Mouse (Mus musculus) heart, embryonic 14.5 days (tissue): ENCODE results near the gene Plcg1. TPM values are rescaled to one million over a fixed set of nuclear protein-coding genes. Genes with fewer than 3 reads are reported as not detected.

Experiments
- ATAC-seq: fragments of 200-750 bp; cut with Nextera tagmentation; 2 replicates; pipeline ENCODE4 v1.8.0; 2017; ENCODE audit warnings: low read depth, moderate TSS enrichment; ENCODE audit not compliant: insufficient number of reproducible peaks, insufficient read depth, low FRiP score
- H3K27ac ChIP-seq, 2 experiments: fragments of 200-500 bp in 1 of 2; fragments of 300-500 bp in 1 of 2; sonication (generic) in 1 of 2; replicated peaks in 1 of 2; 2 replicates each; pipeline ENCODE4 v1.5.1; 2012 to 2014; ENCODE audit warnings: low read depth in 2 of 2, low read length in 2 of 2, control low read depth in 1 of 2, mild to moderate bottlenecking in 1 of 2, mixed read lengths in 1 of 2; ENCODE audit not compliant: control insufficient read depth in 1 of 2, insufficient read depth in 1 of 2
- H3K27me3 ChIP-seq: fragments of 300-500 bp; sonication (generic); 2 replicates; pipeline ENCODE4 v1.6.1; 2014; ENCODE audit warnings: mild to moderate bottlenecking, low read length, control low read depth; ENCODE audit not compliant: control insufficient read depth, insufficient read depth
- H3K36me3 ChIP-seq: fragments of 300-500 bp; sonication (generic); 2 replicates; pipeline ENCODE4 v1.6.1; 2014; ENCODE audit warnings: mild to moderate bottlenecking, control low read depth, low read length, mixed read lengths; ENCODE audit not compliant: control insufficient read depth, insufficient read depth
- H3K4me1 ChIP-seq, 2 experiments: fragments of 200-500 bp in 1 of 2; fragments of 300-500 bp in 1 of 2; sonication (generic) in 1 of 2; 2 replicates each; pipeline ENCODE4 v1.6.1; 2012 to 2014; ENCODE audit warnings: low read length in 2 of 2, control low read depth in 1 of 2, mixed read lengths in 1 of 2; ENCODE audit not compliant: control insufficient read depth in 2 of 2, insufficient read depth in 2 of 2
- H3K4me2 ChIP-seq: fragments of 300-500 bp; sonication (generic); 2 replicates; pipeline ENCODE4 v1.6.1; 2014; ENCODE audit warnings: mild to moderate bottlenecking, low read length
- H3K4me3 ChIP-seq, 2 experiments: fragments of 200-500 bp in 1 of 2; fragments of 300-500 bp in 1 of 2; sonication (generic) in 1 of 2; 2 replicates each; pipeline ENCODE4 v1.5.1; 2012 to 2014; ENCODE audit warnings: low read length in 2 of 2, mild to moderate bottlenecking in 2 of 2, control low read depth in 1 of 2, low read depth in 1 of 2, moderate library complexity in 1 of 2; ENCODE audit not compliant: control insufficient read depth in 1 of 2, insufficient read depth in 1 of 2
- H3K9ac ChIP-seq: fragments of 300-500 bp; sonication (generic); 2 replicates; pipeline ENCODE4 v1.6.1; 2014; ENCODE audit warnings: mild to moderate bottlenecking, low read length
- H3K9me3 ChIP-seq: fragments of 300-500 bp; sonication (generic); 2 replicates; pipeline ENCODE4 v1.6.1; 2016; ENCODE audit warnings: low read length, control low read depth; ENCODE audit not compliant: control insufficient read depth
- WGBS: fragments of 180-500 bp; shearing (Covaris S2); extraction: QIAGEN DNeasy Blood & Tissue Kit; methylation state at CpG from one replicate; pipeline ENCODE4 v1.1.7; 2014; 5-methylcytosine and 5-hydroxymethylcytosine counted together
- polyA plus RNA-seq: library from polyadenylated mRNA; unstranded; fragments of >200 nt; fragmentation: Nextera tagmentation; extraction: Ambion mirVana; gene quantifications from 2 replicates; pipeline ENCODE4 v1.2.1, GENCODE M21; 2014

Gene Plcg1
- polyA plus RNA-seq, 1 experiment from 2014 or later, result 33.7 TPM

- WGBS, result 78% methylated on average over 2 of the region's 2 CpGs
- Histone ChIP-seq H3K9me3 (no peaks in the 10 kb centered on the region), H3K36me3 (peaks cover 76% of the 10 kb centered on the region)
Observed at GRCm38 (mm10) chr2:160764386-160764785, 33.3 kb downstream of the Plcg1 start.

DNA sequence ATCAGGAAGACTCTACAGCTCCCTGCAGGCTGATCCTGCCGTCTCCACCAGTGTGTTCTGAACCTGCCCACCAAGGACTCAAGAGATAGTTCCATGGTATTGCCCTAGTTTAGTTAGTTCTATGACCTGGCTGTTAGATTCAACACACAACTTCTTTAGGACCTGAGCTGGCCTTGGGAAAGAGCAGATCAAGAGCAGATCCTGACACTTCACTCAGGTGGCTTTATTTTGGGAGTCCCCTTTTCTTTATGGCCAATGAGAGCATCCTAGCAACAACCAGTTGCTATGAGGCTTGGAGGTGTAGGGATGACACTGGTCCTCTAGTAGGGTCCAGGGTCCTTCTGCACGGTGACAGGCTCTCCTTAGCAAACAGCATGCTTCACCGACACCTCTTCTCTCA is 34.0 kb downstream of the Plcg1 start:
- Histone ChIP-seq H3K9me3 (no peaks in the 10 kb centered on the region), H3K9ac (no peak overlapping the region), H3K36me3 (peaks cover 69% of the 10 kb centered on the region), H3K4me1 (no peaks in the 10 kb centered on the region), H3K4me2 (no peak overlapping the region), H3K27me3 (no peaks in the 10 kb centered on the region), H3K4me3 (no peak overlapping the region), H3K27ac (no peak overlapping the region)
- no peak for ATAC-seq
- 64% methylated on average over 3 of the region's 3 CpGs for WGBS

More at GRCm38 (mm10) chr2:160764386-160764785, 33.3 kb downstream of the Plcg1 start:
- H3K4me3 ChIP-seq, result no peak overlapping the region
- H3K27ac ChIP-seq, result no peak overlapping the region
- no peak overlapping the region for H3K4me2 ChIP-seq
- H3K9ac ChIP-seq, result no peak overlapping the region
- H3K4me1 ChIP-seq, result no peaks in the 10 kb centered on the region
- ATAC-seq, result no peak
- no peaks in the 10 kb centered on the region for H3K27me3 ChIP-seq

- ATAC-seq, result no peak
- Histone ChIP-seq H3K9ac (no peak overlapping the region), H3K4me2 (no peak overlapping the region), H3K4me1 (no peaks in the 10 kb centered on the region), H3K9me3 (no peaks in the 10 kb centered on the region), H3K27me3 (no peaks in the 10 kb centered on the region), H3K27ac (no peak overlapping the region), H3K4me3 (no peak overlapping the region), H3K36me3 (peaks cover 65% of the 10 kb centered on the region)
- 63% methylated on average over 5 of the region's 5 CpGs for WGBS
Observed at GRCm38 (mm10) chr2:160766371-160766771, 35.3 kb downstream of the Plcg1 start.

GRCm38 (mm10) chr2:160767201-160767600 is 36.1 kb downstream of the Plcg1 start:
- Histone ChIP-seq H3K9me3 (no peaks in the 10 kb centered on the region), H3K9ac (no peak overlapping the region), H3K4me3 (no peak overlapping the region), H3K27me3 (no peaks in the 10 kb centered on the region), H3K36me3 (peaks cover 57% of the 10 kb centered on the region), H3K27ac (no peak overlapping the region), H3K4me1 (no peaks in the 10 kb centered on the region), H3K4me2 (no peak overlapping the region)
- WGBS, result 96% methylated on average over 2 of the region's 2 CpGs
- no peak for ATAC-seq

GRCm38 (mm10) chr2:160768097-160768695 is 37.1 kb downstream of the Plcg1 start:
- H3K27ac ChIP-seq, result no peak overlapping the region

GRCm38 (mm10) chr2:160768997-160769396 is 37.9 kb downstream of the Plcg1 start:
- 88% methylated on average over 2 of the region's 2 CpGs for WGBS
- Histone ChIP-seq H3K4me2 (no peak overlapping the region), H3K9me3 (no peaks in the 10 kb centered on the region), H3K27me3 (no peaks in the 10 kb centered on the region), H3K4me1 (no peaks in the 10 kb centered on the region), H3K9ac (no peak overlapping the region), H3K27ac (no peak overlapping the region), H3K4me3 (no peak overlapping the region), H3K36me3 (peaks cover 39% of the 10 kb centered on the region)
- ATAC-seq, result no peak

More at GRCm38 (mm10) chr2:160768097-160768695, 37.1 kb downstream of the Plcg1 start:
- Histone ChIP-seq H3K9me3 (no peaks in the 10 kb centered on the region), H3K27me3 (no peaks in the 10 kb centered on the region), H3K4me3 (no peak overlapping the region), H3K4me1 (no peaks in the 10 kb centered on the region), H3K4me2 (no peak overlapping the region), H3K9ac (no peak overlapping the region), H3K36me3 (peaks cover 47% of the 10 kb centered on the region)
- 75% methylated on average over 4 of the region's 4 CpGs for WGBS
- ATAC-seq, result no peak

DNA sequence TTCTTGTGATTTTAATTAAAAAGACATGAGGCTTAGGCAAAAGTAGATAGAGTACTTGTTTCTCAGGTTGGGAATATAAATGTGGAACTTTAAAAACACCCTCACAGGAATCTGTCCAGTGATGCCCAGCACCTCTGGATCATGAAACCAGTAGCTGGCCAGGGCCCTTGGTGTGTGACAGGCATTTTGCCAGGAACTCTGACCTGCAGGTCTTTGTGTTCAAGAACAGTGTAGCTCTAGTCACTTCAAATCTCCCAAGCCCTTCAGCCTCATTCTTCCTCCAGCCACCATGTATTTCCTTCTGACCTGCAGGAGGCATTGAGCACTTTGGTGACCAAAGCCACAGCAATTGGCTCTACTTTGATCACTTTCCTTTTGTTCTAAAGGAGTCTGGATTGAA is 39.3 kb downstream of the Plcg1 start:
- H3K27me3 ChIP-seq, result no peaks in the 10 kb centered on the region
- H3K27ac ChIP-seq, result no peak overlapping the region
- ATAC-seq, result no peak
- no peaks in the 10 kb centered on the region for H3K9me3 ChIP-seq
- peaks cover 31% of the 10 kb centered on the region for H3K36me3 ChIP-seq
- no peak overlapping the region for H3K4me2 ChIP-seq
- no peak overlapping the region for H3K4me3 ChIP-seq
- no peaks in the 10 kb centered on the region for H3K4me1 ChIP-seq
- H3K9ac ChIP-seq, result no peak overlapping the region

DNA sequence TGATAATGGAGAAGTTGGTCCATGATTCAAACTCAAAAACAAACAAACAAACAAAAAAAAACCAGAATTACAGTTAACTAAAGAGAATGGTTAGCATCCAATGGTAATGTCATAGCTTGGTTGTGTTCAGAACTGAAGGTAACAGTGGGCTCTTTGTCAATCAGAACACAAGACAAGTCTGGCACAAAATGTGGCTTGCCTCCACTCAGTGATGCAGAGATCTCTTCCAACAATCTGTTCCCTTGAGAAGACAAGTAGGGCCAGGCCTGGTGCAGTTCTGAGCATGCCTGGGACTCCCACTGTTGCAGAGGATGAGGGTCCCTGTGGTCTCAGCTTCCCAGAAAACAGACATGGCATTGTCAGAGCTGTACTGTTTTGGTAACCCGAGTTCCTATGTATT is 39.8 kb downstream of the Plcg1 start:
- H3K4me3 ChIP-seq, result no peak overlapping the region
- no peak overlapping the region for H3K9ac ChIP-seq
- H3K36me3 ChIP-seq, result peaks cover 28% of the 10 kb centered on the region
- H3K9me3 ChIP-seq, result no peaks in the 10 kb centered on the region
- no peaks in the 10 kb centered on the region for H3K27me3 ChIP-seq
- WGBS, result 90% methylated on average over 1 of the region's 1 CpGs
- H3K27ac ChIP-seq, result no peak overlapping the region
- H3K4me1 ChIP-seq, result no peaks in the 10 kb centered on the region
- no peak overlapping the region for H3K4me2 ChIP-seq
- no peak for ATAC-seq
